Mouse (Mus musculus) liver, embryonic 14.5 days (tissue): ENCODE measurements around the gene Slfn1. TPM values are rescaled to one million over a fixed set of nuclear protein-coding genes. Genes with fewer than 3 reads are reported as not detected.

ENCODE experiments used
- ATAC-seq: fragments of 200-750 bp; cut with Nextera tagmentation; 2 replicates; pipeline ENCODE4 v1.8.0; 2017; ENCODE audit warnings: moderate number of reproducible peaks, mild to moderate bottlenecking, moderate library complexity; ENCODE audit not compliant: insufficient read depth
- DNase-seq, 3 experiments: peaks; one replicate each; pipeline ENCODE4 v3.0.0-alpha.2; 2012 to 2013; ENCODE audit warnings: low read depth in 3 of 3, low spot score in 3 of 3
- H3K27ac ChIP-seq: fragments of 300-500 bp; sonication (generic); 2 replicates; pipeline ENCODE4 v1.5.1; 2014; ENCODE audit warnings: moderate library complexity, mild to moderate bottlenecking, control low read depth, inconsistent platforms
- H3K27me3 ChIP-seq: fragments of 300-500 bp; sonication (generic); 2 replicates; pipeline ENCODE4 v1.6.1; 2014; ENCODE audit warnings: mild to moderate bottlenecking, low read length, moderate library complexity; ENCODE audit not compliant: control insufficient read depth, insufficient read depth
- H3K36me3 ChIP-seq: fragments of 300-500 bp; sonication (generic); replicated peaks from 2 replicates; pipeline ENCODE4 v1.6.1; 2014; ENCODE audit warnings: low read depth; ENCODE audit not compliant: control insufficient read depth, insufficient read depth
- H3K4me1 ChIP-seq, 2 experiments: fragments of 200-500 bp in 1 of 2; fragments of 300-500 bp in 1 of 2; sonication (generic) in 1 of 2; replicated peaks; 2 replicates each; pipeline ENCODE4 v1.6.1; 2012 to 2014; ENCODE audit warnings: antibody characterized with exemption in 1 of 2, inconsistent platforms in 1 of 2, low read length in 1 of 2; ENCODE audit not compliant: control insufficient read depth in 2 of 2, insufficient read depth in 2 of 2
- H3K4me2 ChIP-seq: fragments of 300-500 bp; sonication (generic); 2 replicates; pipeline ENCODE4 v1.6.1; 2014; ENCODE audit warnings: low read depth, mild to moderate bottlenecking, control low read depth, moderate library complexity
- H3K4me3 ChIP-seq, 2 experiments: fragments of 200-500 bp in 1 of 2; fragments of 300-500 bp in 1 of 2; sonication (generic) in 1 of 2; 2 replicates each; pipeline ENCODE4 v1.5.1; 2012 to 2014; ENCODE audit warnings: low read depth in 2 of 2, low read length in 2 of 2, mild to moderate bottlenecking in 2 of 2, control low read depth in 1 of 2, inconsistent platforms in 1 of 2, moderate library complexity in 1 of 2; ENCODE audit not compliant: insufficient read depth in 1 of 2
- H3K9ac ChIP-seq: fragments of 300-500 bp; sonication (generic); replicated peaks from 2 replicates; pipeline ENCODE4 v1.6.1; 2014; ENCODE audit warnings: mild to moderate bottlenecking, control low read depth, moderate library complexity
- H3K9me3 ChIP-seq: fragments of 300-500 bp; sonication (generic); 2 replicates; pipeline ENCODE4 v1.6.1; 2016; ENCODE audit warnings: low read length, mixed read lengths; ENCODE audit not compliant: control insufficient read depth
- CTCF ChIP-seq: IDR thresholded peaks from 2 replicates; pipeline ENCODE4 v1.5.1; 2016; ENCODE audit warnings: antibody characterized with exemption, low read depth, control low read depth
- EP300 ChIP-seq: IDR thresholded peaks from 2 replicates; pipeline ENCODE4 v1.6.1; 2016; ENCODE audit warnings: antibody characterized with exemption, low read depth
- WGBS: fragments of 180-500 bp; shearing (Covaris S2); extraction: QIAGEN DNeasy Blood & Tissue Kit; methylation state at CpG from one replicate; pipeline ENCODE4 v1.1.7; 2014; ENCODE audit not compliant: insufficient replicate concordance; 5-methylcytosine and 5-hydroxymethylcytosine counted together
- polyA plus RNA-seq, 2 experiments: library from polyadenylated mRNA; depleted of rRNA in 1 of 2; stranded (reverse) in 1 of 2; unstranded in 1 of 2; fragments of >200 nt; fragmentation: Nextera tagmentation in 1 of 2; extraction: Ambion mirVana in 1 of 2; gene quantifications; 2 replicates each; pipeline versions ENCODE4 v1.2.1 to v1.2.3; 2012 to 2014

Gene Slfn1
- polyA plus RNA-seq, 2 experiments, result 0.21 to 0.28 TPM

DNA sequence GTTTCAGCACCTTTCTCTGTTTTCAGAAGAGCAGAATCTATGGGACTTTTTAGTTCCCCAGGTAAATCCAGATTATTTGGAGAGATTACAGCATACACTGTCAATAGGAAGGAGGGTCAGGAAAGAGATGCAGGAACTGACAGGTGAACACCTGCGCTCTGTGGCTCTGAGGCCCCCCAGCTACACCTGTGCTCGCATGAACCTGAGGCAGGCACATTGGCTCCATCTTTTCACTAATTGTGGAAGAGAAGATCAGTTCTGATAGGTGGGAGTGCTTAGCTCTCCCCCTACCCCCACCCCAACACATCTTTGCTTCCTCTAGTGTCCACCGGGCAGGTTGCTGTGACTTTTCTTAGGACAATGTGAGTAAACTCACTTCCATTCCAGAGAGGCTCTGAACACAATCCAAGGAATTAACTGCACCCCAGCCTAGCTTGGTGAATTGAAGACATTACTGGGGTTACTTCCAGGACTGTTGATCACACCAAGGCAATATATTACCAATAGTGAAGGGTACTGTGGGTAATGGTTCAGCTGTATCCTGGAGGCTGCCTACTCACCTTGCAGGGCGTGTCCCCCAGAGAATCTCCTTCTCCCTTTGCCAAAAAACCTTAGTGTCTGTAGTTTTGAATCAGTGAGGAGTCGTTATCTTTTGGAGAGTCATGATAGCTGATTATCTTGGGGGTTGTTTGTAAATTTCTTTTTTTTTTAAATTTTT lies 38.1 kb upstream of the Slfn1 start:
- Histone ChIP-seq H3K4me1 (peaks cover 0 to 16% of the 10 kb centered on the region in 2 experiments; a peak in 2 of 4 replicates), H3K9ac (no peak overlapping the region), H3K27me3 (no peaks in the 10 kb centered on the region), H3K36me3 (no peaks in the 10 kb centered on the region), H3K4me2 (no peak overlapping the region), H3K4me3 (no peak overlapping the region), H3K27ac (no peak overlapping the region), H3K9me3 (no peaks in the 10 kb centered on the region)
- 33% methylated on average over 5 of the region's 5 CpGs for WGBS
- TF ChIP-seq EP300 (no peak), CTCF (no peak)
- ATAC-seq (no peak), DNase-seq (no peak)

DNA sequence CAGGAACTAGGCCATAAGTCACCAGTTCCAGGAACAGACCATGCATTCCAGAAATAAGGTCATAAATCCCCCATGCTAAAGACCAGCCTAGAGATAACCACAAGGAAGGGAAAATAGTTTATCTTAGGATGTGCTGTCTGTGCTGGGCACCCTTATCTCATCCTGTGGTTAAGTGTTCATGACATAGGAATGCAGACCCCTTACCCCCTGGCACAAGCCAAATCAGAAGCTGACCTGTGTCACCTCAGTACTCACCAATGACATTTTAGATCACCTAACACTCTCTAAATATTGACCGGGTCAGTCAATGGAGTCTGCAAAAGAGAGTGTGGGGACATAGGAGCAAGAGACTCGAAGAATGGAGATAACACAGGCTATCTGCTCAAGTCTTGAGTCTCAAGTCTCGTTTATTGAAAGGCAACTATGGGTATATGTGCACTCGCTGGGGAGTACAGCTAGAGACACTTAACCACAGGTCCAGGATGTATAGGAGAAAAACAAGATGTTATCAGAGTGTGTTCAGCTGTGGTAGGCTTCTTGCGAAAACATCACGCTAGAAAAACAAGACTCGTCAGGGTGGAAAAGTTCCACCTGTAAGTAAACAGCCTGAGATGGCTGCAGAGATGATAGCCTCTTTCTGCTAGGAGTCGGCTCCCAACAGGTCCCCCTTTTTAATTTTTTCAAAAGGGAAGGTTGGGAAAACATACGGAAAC lies 37.0 kb upstream of the Slfn1 start:
- H3K36me3 ChIP-seq, result no peaks in the 10 kb centered on the region
- TF ChIP-seq EP300 (no peak), CTCF (no peak)
- H3K9ac ChIP-seq, result no peak overlapping the region
- H3K27ac ChIP-seq, result no peak overlapping the region
- H3K4me1 ChIP-seq, result peaks cover 0 to 16% of the 10 kb centered on the region in 2 experiments; a peak in 2 of 4 replicates
- no peak overlapping the region for H3K4me2 ChIP-seq
- no peaks in the 10 kb centered on the region for H3K9me3 ChIP-seq
- no peak overlapping the region for H3K4me3 ChIP-seq
- DNase-seq (no peak), ATAC-seq (no peak)
- WGBS, result 11% methylated on average over 9 of the region's 9 CpGs
- no peaks in the 10 kb centered on the region for H3K27me3 ChIP-seq

- H3K36me3 ChIP-seq, result no peaks in the 10 kb centered on the region
- H3K27me3 ChIP-seq, result no peaks in the 10 kb centered on the region
- ATAC-seq (no peak), DNase-seq (no peak)
- WGBS, result 50% methylated on average over 7 of the region's 7 CpGs
- H3K9me3 ChIP-seq, result no peaks in the 10 kb centered on the region
- no peak for TF ChIP-seq CTCF
- no peak for TF ChIP-seq EP300
- no peak overlapping the region for H3K4me3 ChIP-seq
- H3K27ac ChIP-seq, result no peak overlapping the region
- H3K4me2 ChIP-seq, result no peak overlapping the region
- H3K9ac ChIP-seq, result no peak overlapping the region
- peaks cover 0 to 13% of the 10 kb centered on the region in 2 experiments; a peak in 2 of 4 replicates for H3K4me1 ChIP-seq
Observed at GRCm38 (mm10) chr11:83082741-83083473, 33.7 kb upstream of the Slfn1 start.

GRCm38 (mm10) chr11:83084161-83084560 lies 32.5 kb upstream of the Slfn1 start:
- Histone ChIP-seq H3K4me2 (no peak overlapping the region), H3K27me3 (no peaks in the 10 kb centered on the region), H3K36me3 (no peaks in the 10 kb centered on the region), H3K9me3 (no peaks in the 10 kb centered on the region), H3K27ac (no peak overlapping the region), H3K4me3 (no peak overlapping the region), H3K9ac (no peak overlapping the region), H3K4me1 (peaks cover 0 to 6% of the 10 kb centered on the region in 2 experiments; a peak in 2 of 4 replicates)
- TF ChIP-seq EP300 (no peak), CTCF (no peak)
- DNase-seq (no peak), ATAC-seq (no peak)
- WGBS, result 69% methylated on average over 2 of the region's 2 CpGs

- ATAC-seq, result no peak
- TF ChIP-seq CTCF (no peak), EP300 (no peak)
- H3K9ac ChIP-seq, result no peak overlapping the region
- DNase-seq, result no peak
- no peaks in the 10 kb centered on the region for H3K9me3 ChIP-seq
- H3K4me1 ChIP-seq, result peaks cover 0 to under 1% of the 10 kb centered on the region in 2 experiments; a peak in 1 of 4 replicates
- H3K4me3 ChIP-seq, result no peak overlapping the region
- no peak overlapping the region for H3K27ac ChIP-seq
- no peak overlapping the region for H3K4me2 ChIP-seq
- H3K27me3 ChIP-seq, result no peaks in the 10 kb centered on the region
- 74% methylated on average over 10 of the region's 10 CpGs for WGBS
- no peaks in the 10 kb centered on the region for H3K36me3 ChIP-seq
Observed at GRCm38 (mm10) chr11:83084761-83085160, 31.9 kb upstream of the Slfn1 start.
